Mouse (Mus musculus): ENCODE measurements around the gene Nnat.
A peak's percentile ranks its signal among the peaks of the same experiment; 100 is the strongest.
"Not testable (repeated sequence)": the region's sequence is repeated elsewhere in the genome, so short reads cannot be mapped to it uniquely, and the experiment has no call there.

Gene Nnat

DNA sequence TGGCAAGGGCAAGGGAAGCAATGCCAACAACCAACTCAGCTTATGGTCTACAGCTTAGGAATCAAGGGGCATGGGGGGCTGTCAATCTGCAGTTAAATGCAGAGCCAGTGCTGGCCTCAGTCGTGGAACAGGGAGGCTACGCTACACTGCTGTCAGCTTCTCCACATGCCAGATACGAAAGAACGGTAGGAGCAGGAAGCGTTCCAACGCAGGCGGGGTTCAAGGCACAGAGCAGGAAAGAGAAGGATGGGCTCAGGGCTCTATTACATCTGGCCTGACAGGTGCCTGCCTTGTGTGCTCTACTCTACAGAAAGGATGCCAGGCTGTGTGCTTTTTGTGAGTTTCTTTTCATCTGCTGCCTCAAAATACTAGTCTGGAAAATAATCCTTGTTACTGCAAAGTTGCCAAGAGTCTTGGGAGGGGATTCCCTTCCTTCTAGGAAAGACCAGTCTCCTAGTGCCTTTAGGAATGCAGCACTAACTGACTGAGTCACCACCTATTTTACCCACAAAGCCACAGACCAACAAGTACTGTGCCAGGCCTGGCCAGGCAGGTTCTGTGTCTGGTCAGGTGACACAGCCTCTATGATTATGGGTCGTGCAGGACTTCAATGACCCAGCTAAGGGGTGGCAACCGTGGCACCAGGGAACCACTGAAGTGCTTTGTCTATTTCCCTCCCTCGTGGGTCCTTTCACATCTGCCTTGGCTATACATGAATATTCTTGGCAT lies 7.6 kb upstream of the Nnat start:
- DNase-seq, result no peak

DNA sequence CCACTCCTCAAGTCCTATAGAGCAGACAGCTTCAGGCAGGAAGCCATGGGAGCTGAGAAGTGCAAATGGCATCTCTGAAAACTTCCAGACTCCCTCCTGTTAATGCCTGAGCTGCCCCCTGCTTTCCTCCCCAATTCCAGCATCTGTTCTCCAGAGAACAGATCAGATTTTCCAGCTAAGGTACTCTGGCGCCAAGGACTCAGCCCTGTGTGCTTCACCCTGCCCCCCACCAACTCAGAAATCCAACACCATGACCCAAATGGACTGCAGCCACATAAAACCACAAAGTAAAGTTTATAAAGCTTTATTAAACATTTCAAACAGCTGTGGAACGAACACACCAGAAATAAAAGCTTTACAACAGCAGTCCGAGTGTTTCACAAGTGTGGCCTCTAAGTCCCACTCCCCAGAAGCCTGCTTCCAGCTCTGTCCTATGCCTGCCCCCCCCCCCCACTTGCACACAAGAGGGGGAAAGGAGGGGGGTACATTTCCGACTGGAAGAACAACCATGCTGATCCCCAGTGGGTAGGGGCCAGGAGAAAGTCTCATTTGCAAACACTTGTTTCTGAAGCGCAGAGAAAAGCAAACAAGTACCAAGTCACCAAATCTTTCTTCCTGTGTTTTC lies 3.7 kb upstream of the Nnat start:
- no peak for DNase-seq

DNA sequence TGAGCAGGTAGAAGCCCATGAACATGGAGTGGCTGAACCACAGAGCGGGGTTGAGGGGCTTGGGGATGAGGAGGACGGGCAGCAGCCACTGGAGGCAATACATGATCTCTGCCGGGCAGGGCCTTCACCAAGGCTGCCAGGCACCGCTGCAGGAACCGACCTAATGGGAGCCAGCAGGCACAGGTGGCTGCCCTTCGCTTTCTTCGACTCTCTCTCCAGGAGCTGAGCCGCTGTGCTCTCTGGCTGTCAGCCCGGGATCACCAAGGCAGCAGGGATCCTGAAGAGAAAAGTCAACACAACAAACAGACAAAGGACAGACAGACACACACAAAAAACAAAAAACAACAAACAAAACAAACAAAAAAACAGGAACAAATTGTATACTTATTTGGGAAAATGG lies 1.8 kb upstream of the Nnat start:
- DNase-seq, result peak; percentile 67

GRCm38 (mm10) chr2:157558520-157558919 lies 1.4 kb upstream of the Nnat start:
- DNase-seq, result no peak

GRCm38 (mm10) chr2:157559440-157559839 lies 438 bp upstream of the Nnat start:
- no peak for DNase-seq

DNA sequence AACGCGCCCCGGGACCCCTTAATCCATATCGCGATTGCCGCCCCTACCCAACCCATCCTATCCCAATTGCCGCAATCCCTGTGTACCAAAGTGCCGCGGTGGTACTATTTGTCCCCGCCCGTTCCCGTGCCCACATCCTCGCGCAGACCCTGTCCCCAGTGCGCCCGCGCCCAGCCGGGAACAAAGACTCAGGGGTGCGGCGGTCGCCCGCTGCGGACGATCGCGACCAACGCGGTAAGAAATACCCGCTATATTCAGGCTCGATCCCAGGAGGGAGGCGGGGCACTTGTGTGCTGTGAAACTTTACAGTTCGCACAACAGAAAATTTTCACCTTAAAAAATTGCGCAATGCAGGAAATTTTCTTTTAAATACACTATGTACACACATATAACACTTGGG lies 424 bp downstream of the Nnat start:
- DNase-seq, result no peak

GRCm38 (mm10) chr2:157561165-157561836 lies 1.4 kb downstream of the Nnat start:
- peak; percentile 89 for DNase-seq

DNA sequence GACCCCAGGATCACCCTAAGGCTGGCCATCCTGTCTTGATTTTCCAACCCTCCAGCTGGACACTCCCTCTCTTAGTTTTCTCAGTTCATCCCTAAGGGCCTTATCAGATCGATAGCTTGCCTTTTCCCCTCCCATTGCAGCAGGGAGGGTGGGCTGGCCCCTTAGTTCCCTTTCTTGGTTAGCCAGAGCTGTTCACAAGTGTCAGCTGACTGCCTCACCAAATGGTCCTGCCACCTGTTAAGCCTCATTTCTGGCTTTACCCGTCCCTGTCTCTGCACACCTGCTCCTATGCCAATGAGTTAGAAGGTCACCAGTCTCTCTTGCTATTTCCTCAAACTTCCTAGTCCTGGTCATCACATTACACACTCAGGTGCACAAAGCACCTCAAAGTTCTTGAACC lies 3.2 kb downstream of the Nnat start:
- no peak for DNase-seq

DNA sequence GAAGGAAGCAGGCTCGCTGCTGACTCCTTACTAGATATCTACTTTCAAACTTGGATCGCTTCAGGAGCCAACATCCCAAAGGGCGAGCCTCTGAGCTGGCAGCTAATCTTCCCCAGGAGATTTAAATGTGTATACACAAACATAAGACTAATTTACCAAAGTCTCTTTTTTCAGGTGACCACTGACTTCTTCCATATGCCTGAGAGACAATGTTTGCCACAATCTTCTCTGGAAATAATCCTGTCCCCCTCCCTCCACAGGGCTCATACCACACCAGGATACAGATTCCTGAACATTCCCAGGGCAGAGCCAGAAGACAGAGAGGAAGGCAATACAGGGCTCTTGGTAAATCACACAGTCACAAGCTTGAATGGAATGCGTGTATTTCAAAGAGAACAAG lies 4.8 kb downstream of the Nnat start:
- DNase-seq, result no peak

- DNase-seq, result no peak
Measured at GRCm38 (mm10) chr2:157565446-157565845, 5.6 kb downstream of the Nnat start.

- DNase-seq, result no peak
Measured at GRCm38 (mm10) chr2:157565898-157566259, 6.0 kb downstream of the Nnat start.

- DNase-seq, result peak; percentile 89
Measured at GRCm38 (mm10) chr2:157566260-157566952, 6.5 kb downstream of the Nnat start.

DNA sequence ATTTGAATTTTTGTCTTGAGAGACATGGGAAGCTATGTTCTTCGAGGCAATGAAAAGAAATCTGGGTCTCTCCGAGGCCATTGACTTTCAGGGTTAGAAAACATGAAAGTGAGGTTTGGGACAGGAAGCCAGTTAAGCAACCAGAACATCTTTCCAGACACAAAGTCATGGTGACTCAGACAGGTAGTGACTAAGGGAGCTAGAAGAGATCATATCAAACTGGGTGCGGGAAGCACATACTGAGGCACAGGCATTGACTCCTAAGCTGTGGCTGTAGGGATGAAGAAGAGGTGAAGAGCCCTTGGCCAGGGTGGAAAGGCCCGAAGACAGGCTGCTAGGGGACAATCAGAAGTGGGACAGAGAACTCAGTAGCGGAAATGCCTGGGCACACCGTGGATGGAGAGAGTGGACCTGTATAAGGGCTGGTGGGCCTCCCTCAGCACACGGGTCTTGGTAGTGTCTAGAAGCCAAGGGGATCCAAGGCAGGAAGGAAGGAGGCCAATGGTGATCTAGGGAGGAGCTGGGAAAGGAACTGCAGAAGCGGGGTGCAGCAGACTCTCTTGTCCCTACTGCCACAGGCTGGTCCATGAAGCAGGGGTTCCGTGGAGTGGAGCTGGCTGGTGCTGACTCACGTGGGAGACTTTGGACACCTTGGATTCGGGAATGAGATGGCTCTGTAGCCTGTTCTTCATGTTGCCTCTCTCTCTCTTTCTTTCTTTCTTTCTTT lies 7.5 kb downstream of the Nnat start:
- DNase-seq, result no peak

DNA sequence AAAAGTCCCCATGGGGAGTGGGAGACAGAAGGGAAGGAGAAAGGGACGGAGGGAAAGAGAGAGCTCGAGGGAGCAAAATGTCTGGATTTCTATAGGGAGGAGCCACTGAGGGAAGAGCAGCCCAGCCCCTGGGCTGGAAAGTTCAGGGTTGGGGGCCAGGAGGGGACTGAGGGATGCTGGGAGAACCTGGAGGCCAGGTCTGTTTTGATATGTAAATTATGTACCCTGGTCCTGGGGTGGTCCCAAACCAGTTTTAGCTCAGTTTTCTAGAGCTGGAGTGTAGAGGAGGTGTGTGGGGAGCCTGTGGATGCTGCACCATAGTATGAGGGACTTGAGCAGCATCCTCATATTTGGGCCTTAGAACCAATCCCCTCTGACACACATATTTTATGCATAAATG lies 9.0 kb downstream of the Nnat start:
- no peak for DNase-seq

DNA sequence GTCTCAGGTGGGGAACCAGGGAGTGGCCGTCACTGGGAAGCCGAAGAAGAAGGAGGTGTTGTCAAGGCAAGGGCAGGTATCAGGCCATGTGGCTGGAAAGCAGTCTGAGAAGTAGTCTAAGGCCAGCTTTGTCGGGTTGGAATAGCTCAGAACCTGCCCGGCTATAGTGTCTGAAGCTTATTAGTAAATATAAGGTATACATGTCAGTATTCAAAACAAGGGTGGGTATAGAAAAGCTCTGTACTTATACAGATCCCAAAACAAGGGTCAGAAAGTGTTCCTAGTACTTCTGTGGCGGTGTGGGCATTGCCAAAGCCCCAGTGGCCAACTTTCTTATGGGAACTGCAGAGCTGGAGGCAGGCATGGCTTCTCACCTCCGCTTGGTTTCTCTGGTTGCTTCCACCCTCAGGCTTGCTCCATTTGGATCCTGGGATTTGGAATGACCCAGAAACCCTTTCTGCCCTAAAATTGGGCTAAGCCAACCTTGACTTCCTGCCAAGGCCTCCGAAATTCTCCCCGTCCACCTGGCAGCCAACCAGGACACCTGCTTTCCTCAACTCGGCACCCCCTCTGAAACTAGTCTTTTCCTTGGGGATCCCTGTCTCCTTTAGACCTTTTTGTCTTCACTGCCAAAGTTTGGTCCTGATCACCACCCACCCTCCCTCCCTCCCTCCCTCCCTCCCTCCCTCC lies 10.1 kb downstream of the Nnat start:
- DNase-seq, result peak; percentile 71

GRCm38 (mm10) chr2:157571224-157571832 lies 11.4 kb downstream of the Nnat start, which contains the start of gene Blcap:
TSS of gene Blcap (minus strand) at chr2:157571274.
- DNase-seq, result no peak

GRCm38 (mm10) chr2:157572786-157573185 lies 12.9 kb downstream of the Nnat start:
- DNase-seq, result no peak

DNA sequence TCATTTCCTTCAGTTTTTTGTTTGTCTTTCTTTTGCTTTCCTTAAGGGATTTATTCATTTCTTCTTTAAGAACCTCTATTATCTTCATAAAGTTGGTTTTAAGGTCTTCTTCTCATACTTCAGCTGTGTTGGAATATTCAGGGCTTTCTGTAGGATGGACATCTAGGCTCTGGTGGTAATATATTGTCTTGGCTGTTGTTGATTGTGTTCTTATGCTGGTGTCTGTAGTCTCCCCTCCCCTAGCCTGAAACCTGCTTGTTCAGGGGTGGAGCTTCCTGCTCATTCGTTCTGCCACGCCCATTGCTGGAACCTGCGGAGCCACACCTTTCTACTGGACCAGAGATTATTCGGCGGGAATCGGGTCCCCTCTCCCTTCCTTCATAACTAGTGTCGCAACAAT lies 25.5 kb downstream of the Nnat start:
- not testable (repeated sequence) for DNase-seq

DNA sequence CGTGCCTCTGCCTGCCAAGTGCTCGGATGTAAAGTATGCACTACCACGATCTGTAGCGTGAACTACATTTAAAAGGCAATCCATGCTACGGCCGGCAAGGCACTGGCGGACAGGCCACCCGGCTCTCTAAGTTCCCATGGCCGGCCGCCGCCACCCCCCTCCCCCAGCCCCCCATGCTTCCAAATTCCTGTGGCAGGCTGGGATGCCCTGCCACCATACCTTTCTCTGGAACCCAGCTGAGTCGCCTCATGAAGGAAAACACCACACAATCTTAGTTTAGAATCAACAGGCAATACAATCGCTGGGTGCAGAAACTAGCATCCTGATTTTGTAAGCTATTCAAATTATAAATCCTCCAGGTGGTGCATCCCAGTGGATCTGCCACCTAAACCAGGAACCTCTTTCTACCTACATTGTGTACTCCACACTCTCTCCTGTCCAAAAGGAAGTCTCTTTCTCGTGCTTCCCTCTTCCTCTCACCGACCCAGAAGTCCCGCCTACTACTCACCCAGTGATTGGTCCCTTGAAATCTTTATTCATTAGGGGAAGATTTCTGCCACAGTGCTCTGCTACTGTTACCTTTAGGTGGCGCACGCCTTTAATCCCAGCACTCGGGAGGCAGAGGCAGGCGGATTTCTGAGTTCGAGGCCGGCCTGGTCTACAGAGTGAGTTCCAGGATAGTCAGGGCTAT lies 37.1 kb downstream of the Nnat start:
- no peak for DNase-seq

DNA sequence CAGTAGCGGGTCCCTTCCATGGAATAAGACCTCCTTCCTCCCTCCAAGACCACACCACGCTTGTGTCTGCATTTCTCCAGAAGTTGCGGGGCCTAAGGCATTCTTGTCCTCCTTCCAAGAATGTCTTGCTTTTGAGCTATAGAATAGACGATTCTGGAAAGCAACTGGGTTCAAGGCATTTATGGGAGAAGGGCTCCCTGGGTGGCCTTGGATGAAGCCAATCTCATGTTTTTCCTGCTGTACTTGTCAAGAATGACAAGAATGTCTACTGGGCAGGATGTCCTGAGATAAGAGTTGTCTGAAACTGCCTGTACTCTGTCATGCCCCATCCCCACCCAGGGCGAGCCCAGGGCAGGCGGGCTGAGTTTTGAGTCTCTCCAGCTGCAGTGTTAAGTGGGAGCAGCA lies 41.6 kb downstream of the Nnat start:
- no peak for DNase-seq

- peak; percentile 52 for DNase-seq
Measured at GRCm38 (mm10) chr2:157605025-157605675, 45.3 kb downstream of the Nnat start.
